In the genomic region with DNA sequence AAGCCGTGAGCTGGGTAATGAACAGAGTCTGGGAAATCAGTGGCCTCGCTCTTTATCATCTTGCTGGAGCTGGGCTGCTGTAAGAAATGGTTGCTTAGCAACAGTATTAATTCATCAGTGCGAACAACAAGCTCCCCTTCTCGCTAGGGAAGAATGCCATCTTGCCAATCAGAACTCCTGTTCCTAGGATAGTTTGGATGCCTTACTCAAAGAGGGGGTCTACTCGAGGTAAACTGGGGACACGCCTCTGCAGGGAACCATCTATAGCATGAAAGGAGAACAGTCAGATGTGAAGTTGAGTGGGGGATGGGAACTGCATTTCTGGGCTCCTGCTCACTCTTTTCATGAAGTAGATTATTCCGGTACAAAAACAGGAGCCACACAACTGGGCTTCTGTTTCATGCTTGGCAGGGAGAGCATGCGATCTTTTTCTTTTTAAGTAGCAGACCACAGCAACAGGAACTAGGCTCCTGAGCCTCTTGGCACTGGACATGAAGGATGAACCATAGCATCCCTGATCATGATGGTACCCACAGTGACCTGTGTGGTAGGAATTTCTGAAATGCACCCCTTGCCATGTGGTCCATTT, we compare ENCODE assay signal across 10 mouse cellular contexts. TPM values are rescaled to one million over a fixed set of nuclear protein-coding genes. Genes with fewer than 3 reads are reported as not detected.
DNase-seq lines count a peak whose midpoint lies in the region; ATAC-seq and TF ChIP-seq lines count a peak whose summit lies in the region.
"Had no signal": no experiment of that assay in that cellular context is flagged by ENCODE, and none has a peak within 500 bp of the region (broad histone marks: within the 10 kb centered on the region; RNA-seq: fewer than 3 reads in every experiment).

No protein-coding gene starts in this region.

- no peak for DNase-seq in gastrocnemius, adult 2 months
- DNase-seq in gastrocnemius, postnatal 4 days (ENCODE audit: low spot score in 2 of 2) = no peak
- peak; percentile 76 for DNase-seq in forebrain, embryonic 10.5 days (ENCODE audit: extremely low spot score, low spot score)
- DNase-seq in layer of hippocampus, postnatal 14 days (ENCODE audit: low spot score in 2 of 2) = peak; percentile 75 to 78
- no peak for DNase-seq in gastrocnemius, postnatal 25 days
- DNase-seq in adrenal gland, adult 8-10 months = no peak

- peak overlapping the region; percentile 45 for H3K4me2 ChIP-seq in neural tube, embryonic 13.5 days

- no peak overlapping the region for H3K4me3 ChIP-seq in gastrocnemius, adult 2 months
- peak overlapping the region; percentile 27 for H3K4me3 ChIP-seq in forebrain, embryonic 10.5 days
- peak overlapping the region; percentile 11; the same call in 1 of the 2 replicates for H3K4me3 ChIP-seq in neural tube, embryonic 13.5 days

- H3K27me3 ChIP-seq in forebrain, embryonic 10.5 days (ENCODE audit: poor library complexity, severe bottlenecking) = no peaks in the 10 kb centered on the region
- H3K27me3 ChIP-seq in neural tube, embryonic 13.5 days = no peaks in the 10 kb centered on the region

- no peak overlapping the region for H3K9ac ChIP-seq in neural tube, embryonic 13.5 days

- peak overlapping the region; percentile 46; the same call in 1 of the 2 replicates for H3K27ac ChIP-seq in gastrocnemius, adult 2 months
- peak overlapping the region; percentile 90 for H3K27ac ChIP-seq in forebrain, embryonic 10.5 days
- peak overlapping the region; percentile 88 for H3K27ac ChIP-seq in neural tube, embryonic 13.5 days (replicated peaks)

- no peaks in the 10 kb centered on the region for H3K36me3 ChIP-seq in forebrain, embryonic 10.5 days (replicated peaks)
- no peaks in the 10 kb centered on the region for H3K36me3 ChIP-seq in neural tube, embryonic 13.5 days

- H3K9me3 ChIP-seq in forebrain, embryonic 10.5 days = no peaks in the 10 kb centered on the region
- no peaks in the 10 kb centered on the region for H3K9me3 ChIP-seq in neural tube, embryonic 13.5 days

- peak; percentile 91 for ATAC-seq in neural tube, embryonic 13.5 days (ENCODE audit: low read depth)
- ATAC-seq in megakaryocyte progenitor cell, adult 5-6 weeks (replicated peaks; ENCODE audit: poor library complexity) = no peak

- WGBS in forebrain, embryonic 10.5 days = 20% methylated on average over 8 of the region's 8 CpGs
- 7% methylated on average over 8 of the region's 8 CpGs for WGBS in neural tube, embryonic 13.5 days

- peaks cover 46% of the 10 kb centered on the region for H3K4me1 ChIP-seq in forebrain, embryonic 10.5 days
- peaks cover 42% of the 10 kb centered on the region for H3K4me1 ChIP-seq in neural tube, embryonic 13.5 days (replicated peaks)

- intact Hi-C loops in gastrocnemius, adult 2 months (cut with DNase I) = no loop called here

- TF ChIP-seq CTCF in gastrocnemius, adult 2 months (IDR thresholded peaks at IDR 0.05) = no peak

RNA-seq across cellular contexts. Expression of a gene that starts 22.9 kb away (rescaled TPM):
- 1 to 10 TPM; 5.7 to 6.1 TPM for total RNA-seq in gastrocnemius, adult 2 months (2021)
- 1 to 10 TPM; 3.0 to 4.7 TPM for total RNA-seq in gastrocnemius, postnatal 4 days (2021)
- polyA plus RNA-seq in forebrain, embryonic 10.5 days (2016; fragmentation: Nextera tagmentation; extraction: Ambion mirVana) = 8.2 and 9.8 TPM in 2 replicates
- total RNA-seq in layer of hippocampus, postnatal 14 days (2021) = 10 to 100 TPM; 47.2 to 47.3 TPM
- 4.4 and 4.5 TPM in 2 replicates for polyA plus RNA-seq in neural tube, embryonic 13.5 days (2015; fragmentation: Nextera tagmentation; extraction: Ambion mirVana)
- total RNA-seq in megakaryocyte progenitor cell, adult 5-6 weeks (2015) = 0.15 and 2.0 TPM in 2 replicates
- 0.71 and 2.5 TPM in 2 replicates for total RNA-seq in megakaryocyte progenitor cell, adult 5-6 weeks (2017)
- total RNA-seq in gastrocnemius, postnatal 25 days (2021) = 1 to 10 TPM; 4.3 to 6.1 TPM
- total RNA-seq in adrenal gland, adult 8-10 months (2022) = 10 to 100 TPM in 2 of 4 experiments, 1 to 10 TPM in 2; 8.5 to 12.6 (median 9.4) TPM

RNA-seq across cellular contexts. Expression of a gene that starts 29.9 kb away (rescaled TPM):
- not detected for total RNA-seq in gastrocnemius, adult 2 months (2021)
- total RNA-seq in gastrocnemius, postnatal 4 days (2021) = not detected
- polyA plus RNA-seq in forebrain, embryonic 10.5 days (2016; fragmentation: Nextera tagmentation; extraction: Ambion mirVana) = not detected in 2 replicates
- total RNA-seq in layer of hippocampus, postnatal 14 days (2021) = not detected
- not detected in 2 replicates for polyA plus RNA-seq in neural tube, embryonic 13.5 days (2015; fragmentation: Nextera tagmentation; extraction: Ambion mirVana)
- total RNA-seq in megakaryocyte progenitor cell, adult 5-6 weeks (2015) = not detected in 2 replicates
- not detected in 2 replicates for total RNA-seq in megakaryocyte progenitor cell, adult 5-6 weeks (2017)
- total RNA-seq in gastrocnemius, postnatal 25 days (2021) = not detected
- not detected for total RNA-seq in adrenal gland, adult 8-10 months (2022)
- polyA plus RNA-seq: C2C12; spleen, adult 2 months had no signal

Comparison
In these comparisons a context has a peak if more than half of its experiments do, and no peak if none do; other contexts are left out.
1. DNase-seq: peak in forebrain, embryonic 10.5 days (single experiment) and layer of hippocampus, postnatal 14 days (2 of 2); none in gastrocnemius, adult 2 months (single experiment), gastrocnemius, postnatal 4 days (0 of 2), gastrocnemius, postnatal 25 days (single experiment) and adrenal gland, adult 8-10 months (single experiment).
2. Peak in every context shown above with its lines, with median percentiles within 50 percentile points of each other: H3K27ac ChIP-seq.